Mouse (Mus musculus) E14TG2a.4 (cell line): Measurements from ENCODE around the gene Ndufa4l2.

Experiments
- CTCF ChIP-seq: conservative IDR thresholded peaks from 2 replicates; pipeline ENCODE4 v1.5.1; 2014; ENCODE audit warnings: low read length
- POU5F1 ChIP-seq: IDR thresholded peaks from 2 replicates; pipeline ENCODE4 v1.6.1; 2014; ENCODE audit warnings: low read length, borderline replicate concordance

- TF ChIP-seq CTCF (no peak), POU5F1 (no peak)
These were observed 35.1 kb downstream of the Ndufa4l2 start for GRCm38 (mm10) chr10:127549892-127550291.
